Mouse (Mus musculus) ES-Bruce4 (cell line): ENCODE measurements at regions not wholly inside any gene's neighbourhood (a gene's known extent, or its start where the extent isn't known, plus 50 kb on each side); places are given as distances from the start of the nearest gene placed in this dataset.
"Not testable (repeated sequence)": the region's sequence is repeated elsewhere in the genome, so short reads cannot be mapped to it uniquely, and the experiment has no call there.

ENCODE experiments used
- H3K27ac ChIP-seq: 2 replicates; pipeline ENCODE4 v1.5.1; 2012; ENCODE audit warnings: low read length, inconsistent platforms; ENCODE audit not compliant: insufficient read depth
- H3K27me3 ChIP-seq: 2 replicates; pipeline ENCODE4 v1.6.1; 2012; ENCODE audit warnings: mild to moderate bottlenecking, low read length, inconsistent platforms; ENCODE audit not compliant: control insufficient read depth, poor library complexity, insufficient read depth, severe bottlenecking
- H3K36me3 ChIP-seq: 2 replicates; pipeline ENCODE4 v1.6.1; 2012; ENCODE audit warnings: inconsistent platforms, mild to moderate bottlenecking, low read length, moderate library complexity; ENCODE audit not compliant: control insufficient read depth, poor library complexity, insufficient read depth, severe bottlenecking
- H3K4me1 ChIP-seq: one replicate; pipeline ENCODE4 v1.8.1; 2011; ENCODE audit warnings: low read length; ENCODE audit not compliant: control insufficient read depth, insufficient read depth
- H3K4me3 ChIP-seq: 2 replicates; pipeline ENCODE4 v1.5.1; 2011; ENCODE audit warnings: low read depth, mild to moderate bottlenecking, low read length
- H3K9ac ChIP-seq: 2 replicates; pipeline ENCODE4 v1.6.1; 2012; ENCODE audit warnings: low read depth, mild to moderate bottlenecking, inconsistent platforms; ENCODE audit not compliant: poor library complexity, severe bottlenecking
- H3K9me3 ChIP-seq: replicated peaks from 2 replicates; pipeline ENCODE4 v1.6.1; 2012; ENCODE audit warnings: mild to moderate bottlenecking, low read length, inconsistent platforms; ENCODE audit not compliant: control insufficient read depth, poor library complexity, insufficient read depth, severe bottlenecking
- CTCF ChIP-seq: IDR thresholded peaks from one replicate; pipeline ENCODE4 v1.8.1; 2011; ENCODE audit warnings: low read depth, low read length
- EP300 ChIP-seq: IDR thresholded peaks from 2 replicates; pipeline ENCODE4 v1.6.1; 2011; ENCODE audit warnings: low read depth, low read length; ENCODE audit not compliant: insufficient read depth
- POLR2A ChIP-seq: IDR thresholded peaks from one replicate; pipeline ENCODE4 v1.8.1; 2011; ENCODE audit warnings: low read length; ENCODE audit not compliant: insufficient read depth

- H3K36me3 ChIP-seq, result no peaks in the 10 kb centered on the region
- no peak for TF ChIP-seq POLR2A
- no peak for TF ChIP-seq EP300
- TF ChIP-seq CTCF, result no peak
- H3K9me3 ChIP-seq, result no peaks in the 10 kb centered on the region
- no peaks in the 10 kb centered on the region for H3K27me3 ChIP-seq
- no peak overlapping the region for H3K4me3 ChIP-seq
- no peak overlapping the region for H3K27ac ChIP-seq
- no peaks in the 10 kb centered on the region for H3K4me1 ChIP-seq
- H3K9ac ChIP-seq, result no peak overlapping the region
These were observed 81.6 kb downstream of the Xrcc2 start for GRCm38 (mm10) chr5:25624029-25624428.

DNA sequence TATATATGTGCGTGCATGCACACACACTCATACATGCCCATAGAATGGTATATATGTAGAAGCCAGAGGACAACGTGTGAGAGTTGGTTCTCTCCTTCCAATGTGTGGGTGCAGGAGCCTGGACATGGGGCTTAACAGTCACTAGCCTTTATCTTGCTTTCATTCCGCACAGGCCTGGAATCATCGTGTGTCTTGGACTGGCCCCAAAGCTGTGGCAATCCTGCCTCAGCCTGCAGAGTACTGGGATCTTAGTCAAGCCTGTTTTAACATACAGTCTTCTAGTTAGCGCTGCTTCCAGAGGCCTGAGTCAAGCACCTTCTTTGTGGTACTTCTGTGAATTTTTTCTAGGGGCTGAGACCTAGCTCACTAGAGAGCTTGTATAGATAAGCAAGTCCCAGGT lies 85.8 kb downstream of the Xrcc2 start:
- Histone ChIP-seq H3K4me1 (no peaks in the 10 kb centered on the region), H3K9ac (no peak overlapping the region), H3K36me3 (no peaks in the 10 kb centered on the region), H3K27me3 (no peaks in the 10 kb centered on the region), H3K9me3 (no peaks in the 10 kb centered on the region), H3K27ac (no peak overlapping the region), H3K4me3 (no peak overlapping the region)
- TF ChIP-seq POLR2A (no peak), CTCF (no peak), EP300 (no peak)

- not testable (repeated sequence) for H3K27me3 ChIP-seq, H3K4me3 ChIP-seq, H3K4me1 ChIP-seq, H3K27ac ChIP-seq, H3K9me3 ChIP-seq, H3K9ac ChIP-seq, H3K36me3 ChIP-seq
These were observed 86.3 kb downstream of the Xrcc2 start for GRCm38 (mm10) chr5:25619337-25619736.

DNA sequence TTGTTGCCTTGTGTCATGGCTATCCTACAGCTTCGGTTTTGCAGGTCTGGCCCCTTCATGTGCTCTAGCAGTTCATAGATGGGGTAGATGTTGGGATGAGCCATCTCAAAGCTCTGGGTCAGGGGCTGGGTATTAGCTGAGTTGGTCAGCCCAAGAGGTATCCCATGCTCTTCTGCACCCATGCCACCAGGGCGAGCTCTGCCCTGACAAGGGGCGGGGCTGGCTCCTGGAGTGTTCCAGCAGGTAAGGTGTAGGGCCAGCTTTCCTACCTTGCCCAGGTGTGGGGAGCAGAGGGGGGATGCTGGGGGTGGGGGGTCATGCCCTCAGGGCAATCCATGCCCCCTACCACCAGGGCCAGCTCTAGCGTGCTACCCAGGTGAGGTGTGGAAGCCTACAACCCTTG lies 91.0 kb downstream of the Xrcc2 start:
- Histone ChIP-seq H3K27me3 (no peaks in the 10 kb centered on the region), H3K9me3 (no peaks in the 10 kb centered on the region), H3K27ac (no peak overlapping the region), H3K4me3 (no peak overlapping the region), H3K9ac (no peak overlapping the region), H3K4me1 (no peaks in the 10 kb centered on the region), H3K36me3 (no peaks in the 10 kb centered on the region)
- TF ChIP-seq CTCF, result no peak
- TF ChIP-seq EP300, result no peak
- no peak for TF ChIP-seq POLR2A

DNA sequence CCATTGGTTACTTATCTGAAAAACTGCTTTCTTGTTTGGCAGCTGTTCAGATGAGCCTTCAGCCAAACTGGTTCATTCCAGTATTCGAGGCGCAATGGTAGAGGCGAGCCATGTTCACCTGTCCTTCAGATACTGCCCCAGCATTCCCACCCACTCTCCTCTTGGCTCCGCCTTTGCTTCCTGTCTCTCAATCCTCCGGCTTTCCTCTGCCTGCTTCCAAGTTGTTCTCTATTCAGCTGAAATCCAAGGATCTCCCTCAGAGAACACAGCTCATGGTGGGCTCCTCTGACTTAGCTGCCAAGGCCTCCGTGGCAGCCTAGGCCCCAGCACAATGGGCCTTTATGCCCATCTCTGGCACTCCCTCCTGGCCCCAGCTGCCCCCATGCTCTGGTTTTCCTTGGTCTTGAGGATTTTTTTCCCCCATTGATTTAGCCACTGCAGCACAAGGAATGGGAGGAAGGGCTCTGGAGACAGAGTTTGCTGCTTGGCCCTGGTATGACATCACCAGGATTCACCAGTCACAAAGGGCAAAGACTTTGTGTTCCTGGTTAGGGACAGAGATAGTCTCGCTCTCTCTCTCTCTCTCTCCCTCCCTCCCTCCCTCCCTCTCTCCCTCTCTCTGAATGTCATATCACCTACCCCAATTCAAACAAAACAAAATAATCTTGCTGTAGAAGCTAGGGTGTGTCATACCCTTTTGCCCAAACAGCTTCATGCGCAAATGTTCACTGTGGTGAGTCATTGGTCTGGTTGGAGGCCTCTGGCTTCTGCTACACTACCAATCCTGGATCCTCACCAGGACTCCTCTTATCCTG lies 91.6 kb downstream of the Xrcc2 start:
- Histone ChIP-seq H3K36me3 (no peaks in the 10 kb centered on the region), H3K27me3 (no peaks in the 10 kb centered on the region), H3K9me3 (no peaks in the 10 kb centered on the region), H3K4me3 (no peak overlapping the region), H3K27ac (no peak overlapping the region), H3K4me1 (no peaks in the 10 kb centered on the region), H3K9ac (no peak overlapping the region)
- TF ChIP-seq EP300 (no peak), POLR2A (no peak), CTCF (no peak)

DNA sequence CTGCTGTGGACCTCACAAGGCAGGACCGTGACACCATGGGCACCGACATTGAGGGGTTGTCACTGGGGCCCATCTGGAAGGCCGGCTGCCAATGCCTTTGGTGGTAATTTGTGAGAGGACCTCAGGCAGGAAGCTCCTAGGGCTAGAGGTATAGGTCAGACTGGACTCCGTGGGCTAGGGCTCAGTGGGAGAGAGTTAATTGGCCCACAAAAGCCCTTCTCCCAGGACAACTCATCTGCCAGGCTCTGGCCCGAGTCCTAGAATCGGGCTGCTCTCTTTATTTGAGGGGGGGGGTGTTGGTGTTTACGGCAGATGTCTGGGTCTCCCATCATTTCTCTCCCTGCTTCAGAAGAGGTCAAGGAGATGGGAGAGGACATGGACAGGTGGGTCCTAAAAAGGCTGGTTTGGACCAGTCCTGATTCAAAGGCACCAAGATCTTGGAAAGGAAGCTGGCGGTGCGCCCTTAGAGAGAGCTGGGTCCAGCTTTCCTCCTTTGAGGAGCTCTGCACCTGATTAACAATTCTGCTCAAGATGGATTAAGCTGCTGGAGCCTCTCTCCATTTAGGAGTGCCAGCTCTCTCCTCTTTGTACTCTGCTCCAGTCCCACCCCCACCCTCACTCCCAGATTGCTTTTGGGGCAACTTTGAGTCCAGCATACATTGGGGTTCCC lies 93.5 kb downstream of the Xrcc2 start:
- Histone ChIP-seq H3K9me3 (no peaks in the 10 kb centered on the region), H3K27me3 (no peaks in the 10 kb centered on the region), H3K36me3 (no peaks in the 10 kb centered on the region), H3K27ac (no peak overlapping the region), H3K4me1 (no peaks in the 10 kb centered on the region), H3K9ac (no peak overlapping the region), H3K4me3 (no peak overlapping the region)
- TF ChIP-seq POLR2A (no peak), CTCF (no peak), EP300 (no peak)
